Mouse (Mus musculus): ENCODE results near the gene Dcun1d4. TPM values are rescaled to one million over a fixed set of nuclear protein-coding genes. Genes with fewer than 3 reads are reported as not detected.
A peak's percentile ranks its signal among the peaks of the same experiment; 100 is the strongest.

The Dcun1d4 gene
- polyA plus RNA-seq, 1 experiment from 2014 or later: 62.2 TPM

- WGBS: 33% methylated on average over 7 of the region's 7 CpGs
- DNase-seq (peak; percentile 31), ATAC-seq (ENCODE audit: low FRiP score, low TSS enrichment) (no peak)
- H3K4me1 ChIP-seq (ENCODE audit: control insufficient read depth, insufficient read depth, low read length): peaks cover 6% of the 10 kb centered on the region; the same call in 1 of the 2 replicates
- H3K27ac ChIP-seq (replicated peaks; ENCODE audit: low read depth, low read length): peak overlapping the region; percentile 61
- H3K4me2 ChIP-seq (ENCODE audit: low read length): no peak overlapping the region
- no peak overlapping the region for H3K4me3 ChIP-seq (replicated peaks; ENCODE audit: low read depth, low read length)
- no peaks in the 10 kb centered on the region for H3K36me3 ChIP-seq (ENCODE audit: control insufficient read depth, insufficient read depth, low read length)
- no peak overlapping the region for H3K9ac ChIP-seq (replicated peaks; ENCODE audit: low read length)
- H3K27me3 ChIP-seq (ENCODE audit: control insufficient read depth, insufficient read depth, low read length): no peaks in the 10 kb centered on the region
- H3K9me3 ChIP-seq (ENCODE audit: control insufficient read depth, low read length): no peaks in the 10 kb centered on the region
Measured at GRCm38 (mm10) chr5:73585212-73586115, 104.7 kb downstream of the Dcun1d4 start.

- H3K36me3 ChIP-seq (ENCODE audit: control insufficient read depth, insufficient read depth, low read length): no peaks in the 10 kb centered on the region
- no peak overlapping the region for H3K4me3 ChIP-seq (replicated peaks; ENCODE audit: low read depth, low read length)
- no peaks in the 10 kb centered on the region for H3K27me3 ChIP-seq (ENCODE audit: control insufficient read depth, insufficient read depth, low read length)
- 52% methylated on average over 4 of the region's 4 CpGs for WGBS
- ATAC-seq (ENCODE audit: low FRiP score, low TSS enrichment) (no peak), DNase-seq (peak; percentile 34)
- no peak overlapping the region for H3K4me2 ChIP-seq (ENCODE audit: low read length)
- H3K4me1 ChIP-seq (ENCODE audit: control insufficient read depth, insufficient read depth, low read length): peaks cover 6% of the 10 kb centered on the region; the same call in 1 of the 2 replicates
- H3K9ac ChIP-seq (replicated peaks; ENCODE audit: low read length): no peak overlapping the region
- H3K27ac ChIP-seq (replicated peaks; ENCODE audit: low read depth, low read length): 0 out of 2 replicates have a peak overlapping the region, but pooled peaks have one; percentile 21
- H3K9me3 ChIP-seq (ENCODE audit: control insufficient read depth, low read length): no peaks in the 10 kb centered on the region
Measured at GRCm38 (mm10) chr5:73586597-73586996, 105.8 kb downstream of the Dcun1d4 start.

- H3K4me2 ChIP-seq (ENCODE audit: low read length): no peak overlapping the region
- 73% methylated on average over 3 of the region's 3 CpGs for WGBS
- ATAC-seq (ENCODE audit: low FRiP score, low TSS enrichment) (no peak), DNase-seq (peak; percentile 24)
- peaks cover 6% of the 10 kb centered on the region; the same call in 1 of the 2 replicates for H3K4me1 ChIP-seq (ENCODE audit: control insufficient read depth, insufficient read depth, low read length)
- no peaks in the 10 kb centered on the region for H3K27me3 ChIP-seq (ENCODE audit: control insufficient read depth, insufficient read depth, low read length)
- no peak overlapping the region for H3K27ac ChIP-seq (replicated peaks; ENCODE audit: low read depth, low read length)
- no peaks in the 10 kb centered on the region for H3K36me3 ChIP-seq (ENCODE audit: control insufficient read depth, insufficient read depth, low read length)
- H3K9me3 ChIP-seq (ENCODE audit: control insufficient read depth, low read length): no peaks in the 10 kb centered on the region
- H3K9ac ChIP-seq (replicated peaks; ENCODE audit: low read length): no peak overlapping the region
- H3K4me3 ChIP-seq (replicated peaks; ENCODE audit: low read depth, low read length): no peak overlapping the region
Measured at GRCm38 (mm10) chr5:73587119-73587518, 106.3 kb downstream of the Dcun1d4 start.

GRCm38 (mm10) chr5:73598943-73599695 lies 118.3 kb downstream of the Dcun1d4 start:
- H3K27me3 ChIP-seq (ENCODE audit: control insufficient read depth, insufficient read depth, low read length): no peaks in the 10 kb centered on the region
- H3K27ac ChIP-seq (replicated peaks; ENCODE audit: low read depth, low read length): no peak overlapping the region
- WGBS: 61% methylated on average over 5 of the region's 5 CpGs
- ATAC-seq (ENCODE audit: low FRiP score, low TSS enrichment) (no peak), DNase-seq (peak; percentile 48)
- H3K9me3 ChIP-seq (ENCODE audit: control insufficient read depth, low read length): no peaks in the 10 kb centered on the region
- H3K4me1 ChIP-seq (ENCODE audit: control insufficient read depth, insufficient read depth, low read length): no peaks in the 10 kb centered on the region
- H3K9ac ChIP-seq (replicated peaks; ENCODE audit: low read length): no peak overlapping the region
- no peaks in the 10 kb centered on the region for H3K36me3 ChIP-seq (ENCODE audit: control insufficient read depth, insufficient read depth, low read length)
- H3K4me2 ChIP-seq (ENCODE audit: low read length): no peak overlapping the region
- H3K4me3 ChIP-seq (replicated peaks; ENCODE audit: low read depth, low read length): no peak overlapping the region

- Histone ChIP-seq H3K4me1 (ENCODE audit: control insufficient read depth, insufficient read depth, low read length) (no peaks in the 10 kb centered on the region), H3K36me3 (ENCODE audit: control insufficient read depth, insufficient read depth, low read length) (no peaks in the 10 kb centered on the region)
- 85% methylated on average over 2 of the region's 2 CpGs for WGBS
Measured at GRCm38 (mm10) chr5:73599991-73600390, 119.2 kb downstream of the Dcun1d4 start.

GRCm38 (mm10) chr5:73601361-73601763 lies 120.6 kb downstream of the Dcun1d4 start:
- Histone ChIP-seq H3K4me3 (replicated peaks; ENCODE audit: low read depth, low read length) (no peak overlapping the region), H3K27ac (replicated peaks; ENCODE audit: low read depth, low read length) (no peak overlapping the region), H3K9ac (replicated peaks; ENCODE audit: low read length) (no peak overlapping the region), H3K9me3 (ENCODE audit: control insufficient read depth, low read length) (no peaks in the 10 kb centered on the region), H3K4me2 (ENCODE audit: low read length) (no peak overlapping the region), H3K4me1 (ENCODE audit: control insufficient read depth, insufficient read depth, low read length) (no peaks in the 10 kb centered on the region), H3K27me3 (ENCODE audit: control insufficient read depth, insufficient read depth, low read length) (no peaks in the 10 kb centered on the region), H3K36me3 (ENCODE audit: control insufficient read depth, insufficient read depth, low read length) (no peaks in the 10 kb centered on the region)
- WGBS: 34% methylated on average over 8 of the region's 8 CpGs
- DNase-seq: peak; percentile 30
- ATAC-seq (ENCODE audit: low FRiP score, low TSS enrichment): no peak

More at GRCm38 (mm10) chr5:73599991-73600390, 119.2 kb downstream of the Dcun1d4 start:
- Histone ChIP-seq H3K27me3 (ENCODE audit: control insufficient read depth, insufficient read depth, low read length) (no peaks in the 10 kb centered on the region), H3K4me2 (ENCODE audit: low read length) (no peak overlapping the region), H3K9me3 (ENCODE audit: control insufficient read depth, low read length) (no peaks in the 10 kb centered on the region), H3K4me3 (replicated peaks; ENCODE audit: low read depth, low read length) (no peak overlapping the region), H3K9ac (replicated peaks; ENCODE audit: low read length) (no peak overlapping the region), H3K27ac (replicated peaks; ENCODE audit: low read depth, low read length) (no peak overlapping the region)
- DNase-seq: no peak
- no peak for ATAC-seq (ENCODE audit: low FRiP score, low TSS enrichment)

GRCm38 (mm10) chr5:73602865-73603264 lies 122.1 kb downstream of the Dcun1d4 start:
- H3K4me3 ChIP-seq (replicated peaks; ENCODE audit: low read depth, low read length): no peak overlapping the region
- ATAC-seq (ENCODE audit: low FRiP score, low TSS enrichment) (no peak), DNase-seq (no peak)
- WGBS: 85% methylated on average over 3 of the region's 3 CpGs
- 0 out of 2 replicates have a peak, but pooled peaks cover 7% of the 10 kb centered on the region for H3K9me3 ChIP-seq (ENCODE audit: control insufficient read depth, low read length)
- no peaks in the 10 kb centered on the region for H3K36me3 ChIP-seq (ENCODE audit: control insufficient read depth, insufficient read depth, low read length)
- no peaks in the 10 kb centered on the region for H3K4me1 ChIP-seq (ENCODE audit: control insufficient read depth, insufficient read depth, low read length)
- no peak overlapping the region for H3K9ac ChIP-seq (replicated peaks; ENCODE audit: low read length)
- H3K27ac ChIP-seq (replicated peaks; ENCODE audit: low read depth, low read length): no peak overlapping the region
- H3K4me2 ChIP-seq (ENCODE audit: low read length): no peak overlapping the region
- no peaks in the 10 kb centered on the region for H3K27me3 ChIP-seq (ENCODE audit: control insufficient read depth, insufficient read depth, low read length)

GRCm38 (mm10) chr5:73604542-73604941 lies 123.7 kb downstream of the Dcun1d4 start:
- H3K9me3 ChIP-seq (ENCODE audit: control insufficient read depth, low read length): 0 out of 2 replicates have a peak, but pooled peaks cover 7% of the 10 kb centered on the region
- H3K4me3 ChIP-seq (replicated peaks; ENCODE audit: low read depth, low read length): no peak overlapping the region
- no peak overlapping the region for H3K27ac ChIP-seq (replicated peaks; ENCODE audit: low read depth, low read length)
- H3K27me3 ChIP-seq (ENCODE audit: control insufficient read depth, insufficient read depth, low read length): no peaks in the 10 kb centered on the region
- no peaks in the 10 kb centered on the region for H3K4me1 ChIP-seq (ENCODE audit: control insufficient read depth, insufficient read depth, low read length)
- no peak overlapping the region for H3K4me2 ChIP-seq (ENCODE audit: low read length)
- DNase-seq (no peak), ATAC-seq (ENCODE audit: low FRiP score, low TSS enrichment) (no peak)
- 69% methylated on average over 6 of the region's 6 CpGs for WGBS
- no peak overlapping the region for H3K9ac ChIP-seq (replicated peaks; ENCODE audit: low read length)
- H3K36me3 ChIP-seq (ENCODE audit: control insufficient read depth, insufficient read depth, low read length): no peaks in the 10 kb centered on the region

Measured in midbrain, embryonic 14.5 days (tissue).